Mouse (Mus musculus): ENCODE measurements at regions not wholly inside any gene's neighbourhood (a gene's known extent, or its start where the extent isn't known, plus 50 kb on each side); places are given as distances from the start of the nearest gene placed in this dataset.

GRCm38 (mm10) chr16:20861256-20861655, 126.9 kb upstream of the Thpo start:
- TF ChIP-seq POLR2A (IDR thresholded peaks at IDR 0.05; ENCODE audit: insufficient read depth, low read depth, low read length), result no peak
- no peak for TF ChIP-seq CTCF (IDR thresholded peaks at IDR 0.05)
